Mouse (Mus musculus): ENCODE results near the gene Sf3a2. TPM values are rescaled to one million over a fixed set of nuclear protein-coding genes. Genes with fewer than 3 reads are reported as not detected.
A peak's percentile ranks its signal among the peaks of the same experiment; 100 is the strongest.

Gene Sf3a2
- polyA plus RNA-seq (2016; fragmentation: Nextera tagmentation; extraction: Ambion mirVana), result 77.1 and 89.4 TPM in 2 replicates

DNA sequence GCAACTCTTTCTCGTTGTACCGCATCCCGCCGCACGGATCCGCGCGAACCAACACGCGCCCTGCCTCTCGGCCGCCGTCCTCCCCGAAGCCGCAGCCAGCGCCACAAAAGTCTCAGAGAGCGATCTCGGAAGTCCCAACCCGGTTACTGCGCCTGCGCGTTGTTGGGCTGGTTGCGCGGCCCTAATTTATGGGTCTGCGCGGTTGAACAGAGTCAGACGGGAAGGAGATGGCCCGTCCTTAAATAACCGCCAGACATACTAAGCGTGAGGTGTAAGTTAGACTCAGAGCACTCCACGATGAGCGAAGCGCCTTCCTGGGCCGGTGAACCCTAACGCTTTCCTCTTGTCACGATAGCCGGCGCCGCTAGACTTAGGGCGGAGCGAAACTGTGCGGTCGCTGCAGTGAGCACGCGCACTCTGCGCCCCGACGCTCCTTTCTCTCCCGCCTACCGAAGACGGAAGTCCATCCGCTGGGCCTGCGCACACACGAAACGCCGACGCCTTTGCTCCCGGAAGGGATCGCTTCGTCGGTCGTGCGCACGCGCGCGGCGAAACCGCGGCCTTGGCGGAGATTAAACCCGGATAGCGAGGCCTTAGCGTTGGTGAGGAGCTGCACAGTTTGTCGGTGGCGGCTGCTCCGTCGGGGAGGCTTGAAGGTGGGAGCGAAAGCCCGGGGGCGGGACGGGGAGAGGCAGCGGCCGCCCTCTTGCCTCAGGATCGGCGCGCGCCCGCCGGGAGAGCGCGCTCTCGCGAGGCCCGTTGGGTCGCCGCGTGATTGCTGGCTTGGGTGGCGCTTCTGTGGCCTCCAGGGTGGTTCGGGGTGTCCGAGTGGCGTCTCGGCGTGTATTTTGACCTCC is at the start of gene Sf3a2, which contains the start of gene Plekhj1:
TSS of gene Sf3a2 (plus strand) at position 49 of the 857 bp plus-strand sequence.
TSS of gene Plekhj1 (minus strand) at position 477 of the 857 bp plus-strand sequence.
- H3K36me3 ChIP-seq (replicated peaks), result peaks cover 66% of the 10 kb centered on the region
- no peaks in the 10 kb centered on the region for H3K27me3 ChIP-seq
- peak within 1 kb of the TSS; percentile 98 for H3K9ac ChIP-seq
- ATAC-seq (ENCODE audit: low FRiP score), result peak; percentile 93
- H3K4me3 ChIP-seq (replicated peaks), result peak within 1 kb of the TSS; percentile 96
- H3K4me1 ChIP-seq, result peaks cover 33% of the 10 kb centered on the region
- H3K27ac ChIP-seq, result peak within 1 kb of the TSS; percentile 97
- H3K4me2 ChIP-seq, result peak within 1 kb of the TSS; percentile 89
- no peaks in the 10 kb centered on the region for H3K9me3 ChIP-seq
- WGBS, result under 1% methylated on average over 104 of the region's 104 CpGs

- Histone ChIP-seq H3K27me3 (no peaks in the 10 kb centered on the region), H3K36me3 (replicated peaks) (no peaks in the 10 kb centered on the region), H3K4me1 (peaks cover 13% of the 10 kb centered on the region), H3K4me2 (no peak overlapping the region), H3K9ac (no peak overlapping the region), H3K4me3 (replicated peaks) (no peak overlapping the region), H3K9me3 (no peaks in the 10 kb centered on the region), H3K27ac (no peak overlapping the region)
- ATAC-seq (ENCODE audit: low FRiP score), result no peak
- WGBS, result 9% methylated on average over 6 of the region's 6 CpGs
These were observed 49.4 kb upstream of the Sf3a2 start for GRCm38 (mm10) chr10:80748609-80749008.

- no peak for ATAC-seq (ENCODE audit: low FRiP score)
- H3K4me3 ChIP-seq (replicated peaks), result peak overlapping the region; percentile 14; the same call in 1 of the 2 replicates
- H3K27me3 ChIP-seq, result no peaks in the 10 kb centered on the region
- no peak overlapping the region for H3K9ac ChIP-seq
- H3K4me1 ChIP-seq, result peaks cover 20% of the 10 kb centered on the region
- 17% methylated on average over 16 of the region's 16 CpGs for WGBS
- H3K4me2 ChIP-seq, result peak overlapping the region; percentile 41
- H3K9me3 ChIP-seq, result no peaks in the 10 kb centered on the region
- H3K36me3 ChIP-seq (replicated peaks), result no peaks in the 10 kb centered on the region
- H3K27ac ChIP-seq, result no peak overlapping the region
These were observed 46.7 kb upstream of the Sf3a2 start for GRCm38 (mm10) chr10:80751188-80751832.

- no peak overlapping the region for H3K9ac ChIP-seq
- peak; percentile 40; the same call in 1 of the 2 replicates for ATAC-seq (ENCODE audit: low FRiP score)
- peak overlapping the region; percentile 41 for H3K4me2 ChIP-seq
- peaks cover 28% of the 10 kb centered on the region for H3K4me1 ChIP-seq
- H3K9me3 ChIP-seq, result no peaks in the 10 kb centered on the region
- H3K4me3 ChIP-seq (replicated peaks), result peak overlapping the region; percentile 14; the same call in 1 of the 2 replicates
- no peaks in the 10 kb centered on the region for H3K36me3 ChIP-seq (replicated peaks)
- H3K27ac ChIP-seq, result no peak overlapping the region
- WGBS, result 6% methylated on average over 6 of the region's 6 CpGs
- H3K27me3 ChIP-seq, result no peaks in the 10 kb centered on the region
These were observed 45.8 kb upstream of the Sf3a2 start for GRCm38 (mm10) chr10:80752079-80752625.

DNA sequence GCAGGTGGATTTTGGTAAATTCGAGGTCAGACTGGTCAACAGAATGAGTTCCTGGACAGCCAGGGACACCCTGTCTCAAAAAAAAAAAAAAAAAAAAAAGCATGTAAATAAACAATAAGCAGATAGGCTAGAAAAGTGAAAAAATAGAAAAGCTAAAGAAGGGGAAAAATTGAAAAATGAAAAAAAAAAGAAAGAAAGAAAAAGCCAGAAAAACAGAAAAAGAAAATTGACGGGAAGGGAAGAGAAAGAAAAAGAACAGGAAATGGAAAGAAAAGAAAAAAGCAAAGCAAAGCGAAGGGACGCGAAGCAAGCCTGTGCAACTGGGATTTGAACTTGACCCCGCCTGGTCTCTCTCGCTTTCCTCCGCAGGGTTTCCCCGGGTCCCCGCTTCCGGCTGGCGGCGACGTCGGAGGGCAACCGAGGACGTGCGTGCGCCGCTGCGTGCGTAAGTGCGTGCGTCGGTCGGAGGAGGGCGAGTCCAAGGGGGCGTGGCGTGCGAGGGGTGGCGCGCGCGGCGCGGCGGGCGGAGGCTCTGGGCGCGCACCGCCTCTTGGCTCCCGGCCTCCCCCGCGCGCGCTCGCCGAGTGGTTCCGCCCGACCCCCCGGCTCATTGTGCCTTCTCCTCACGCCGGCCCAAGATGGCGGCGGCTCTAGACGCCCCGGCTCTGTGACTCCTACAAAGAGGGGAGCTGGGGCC is 43.3 kb upstream of the Sf3a2 start, which contains the start of gene Dot1l:
TSS of gene Dot1l (plus strand) at position 613 of the 697 bp plus-strand sequence.
- peak within 1 kb of the TSS; percentile 98 for H3K9ac ChIP-seq
- peak within 1 kb of the TSS; percentile 99 for H3K4me3 ChIP-seq (replicated peaks)
- WGBS, result 2% methylated on average over 54 of the region's 57 CpGs
- no peaks in the 10 kb centered on the region; the same call in 1 of the 2 replicates for H3K36me3 ChIP-seq (replicated peaks)
- peak; percentile 91 for ATAC-seq (ENCODE audit: low FRiP score)
- H3K9me3 ChIP-seq, result no peaks in the 10 kb centered on the region
- H3K4me2 ChIP-seq, result peak within 1 kb of the TSS; percentile 98
- peak within 1 kb of the TSS; percentile 86 for H3K27ac ChIP-seq
- H3K4me1 ChIP-seq, result peaks cover 52% of the 10 kb centered on the region
- no peaks in the 10 kb centered on the region for H3K27me3 ChIP-seq

GRCm38 (mm10) chr10:80755291-80756015 is 42.5 kb upstream of the Sf3a2 start:
- H3K4me1 ChIP-seq, result peaks cover 53% of the 10 kb centered on the region
- peak overlapping the region; percentile 98 for H3K9ac ChIP-seq
- H3K4me2 ChIP-seq, result peak overlapping the region; percentile 98
- no peak for ATAC-seq (ENCODE audit: low FRiP score)
- under 1% methylated on average over 66 of the region's 75 CpGs for WGBS
- H3K27ac ChIP-seq, result peak overlapping the region; percentile 86
- no peaks in the 10 kb centered on the region; the same call in 1 of the 2 replicates for H3K36me3 ChIP-seq (replicated peaks)
- H3K27me3 ChIP-seq, result no peaks in the 10 kb centered on the region
- H3K9me3 ChIP-seq, result no peaks in the 10 kb centered on the region
- H3K4me3 ChIP-seq (replicated peaks), result peak overlapping the region; percentile 99

DNA sequence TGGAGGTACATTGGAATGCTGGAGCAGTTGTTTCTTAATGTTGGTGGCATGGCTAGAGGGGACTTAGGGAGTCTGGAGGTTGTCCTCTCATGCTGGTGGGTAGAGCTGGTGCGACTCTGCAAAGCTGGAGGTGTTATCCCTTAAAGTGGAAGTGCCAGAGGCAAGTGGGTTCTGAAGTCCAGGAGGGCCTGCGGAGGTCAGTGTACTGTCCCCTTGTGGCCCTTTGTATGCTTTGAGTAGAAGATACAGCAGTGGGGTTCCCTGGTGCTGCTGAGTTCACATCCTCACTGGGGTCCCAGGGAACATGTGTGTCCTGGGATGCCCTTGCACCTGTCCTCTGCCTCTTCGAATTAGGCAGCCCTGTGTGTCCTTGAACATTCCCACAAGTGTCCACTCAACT is 41.9 kb upstream of the Sf3a2 start:
- ATAC-seq (ENCODE audit: low FRiP score), result no peak
- no peaks in the 10 kb centered on the region for H3K9me3 ChIP-seq

DNA sequence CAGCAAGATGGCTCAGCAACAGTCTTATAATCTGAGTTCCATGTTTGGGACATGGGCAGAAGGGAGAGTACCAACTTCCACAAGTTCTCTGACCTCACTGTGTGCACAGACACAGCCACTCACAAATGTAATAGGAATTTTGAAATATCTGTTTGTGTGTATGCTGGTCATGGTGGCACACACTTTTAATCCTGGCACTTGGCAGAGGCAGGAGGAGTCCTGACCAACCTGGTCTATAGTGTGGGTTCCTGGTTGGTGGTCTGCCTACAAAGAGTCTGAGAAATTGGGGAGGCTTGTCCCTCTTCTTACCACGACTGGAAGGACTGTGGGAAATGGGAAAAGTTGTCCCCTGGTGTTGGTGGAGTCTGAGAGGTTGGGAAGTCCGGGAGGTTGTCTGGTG is 41.5 kb upstream of the Sf3a2 start:
- 63% methylated on average over 2 of the region's 2 CpGs for WGBS
- Histone ChIP-seq H3K4me2 (peak overlapping the region; percentile 98), H3K9ac (peak overlapping the region; percentile 98), H3K27me3 (no peaks in the 10 kb centered on the region), H3K27ac (no peak overlapping the region), H3K9me3 (no peaks in the 10 kb centered on the region), H3K36me3 (replicated peaks) (no peaks in the 10 kb centered on the region; the same call in 1 of the 2 replicates), H3K4me1 (peaks cover 59% of the 10 kb centered on the region), H3K4me3 (replicated peaks) (peak overlapping the region; percentile 99)
- no peak for ATAC-seq (ENCODE audit: low FRiP score)

More for the DNA sequence above, 41.9 kb upstream of the Sf3a2 start:
- no peak overlapping the region for H3K27ac ChIP-seq
- H3K36me3 ChIP-seq (replicated peaks), result no peaks in the 10 kb centered on the region; the same call in 1 of the 2 replicates
- peak overlapping the region; percentile 98 for H3K9ac ChIP-seq
- H3K4me2 ChIP-seq, result peak overlapping the region; percentile 98
- WGBS, result 30% methylated on average over 3 of the region's 3 CpGs
- peaks cover 60% of the 10 kb centered on the region for H3K4me1 ChIP-seq
- no peaks in the 10 kb centered on the region for H3K27me3 ChIP-seq
- H3K4me3 ChIP-seq (replicated peaks), result peak overlapping the region; percentile 99

DNA sequence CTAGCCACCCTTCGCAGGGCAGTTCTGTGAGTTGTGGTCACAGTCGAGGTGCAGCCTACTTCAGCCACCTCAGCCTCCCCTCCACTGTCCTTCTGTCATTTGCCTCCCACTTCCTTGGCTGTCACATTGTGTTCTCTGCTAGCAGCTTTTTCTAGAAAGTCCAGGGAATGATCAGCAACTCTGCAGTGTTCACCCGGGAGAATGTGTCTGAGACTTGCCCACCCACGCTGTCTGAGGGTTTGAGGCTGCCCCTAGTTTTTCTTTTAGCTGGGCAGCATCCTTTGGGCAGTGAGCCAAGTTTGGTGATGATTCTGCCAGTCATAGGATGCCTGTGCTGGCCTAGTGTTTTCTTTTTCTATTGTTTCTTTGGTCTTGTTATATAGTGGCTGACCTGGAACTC is 41.0 kb upstream of the Sf3a2 start:
- peak overlapping the region; percentile 21; the same call in 1 of the 2 replicates for H3K9ac ChIP-seq
- 83% methylated on average over 4 of the region's 4 CpGs for WGBS
- no peak for ATAC-seq (ENCODE audit: low FRiP score)
- no peaks in the 10 kb centered on the region for H3K27me3 ChIP-seq
- H3K4me1 ChIP-seq, result peaks cover 59% of the 10 kb centered on the region
- no peaks in the 10 kb centered on the region for H3K9me3 ChIP-seq
- H3K36me3 ChIP-seq (replicated peaks), result no peaks in the 10 kb centered on the region; the same call in 1 of the 2 replicates
- H3K4me2 ChIP-seq, result peak overlapping the region; percentile 98
- peak overlapping the region; percentile 99 for H3K4me3 ChIP-seq (replicated peaks)
- no peak overlapping the region for H3K27ac ChIP-seq

- Histone ChIP-seq H3K4me1 (peaks cover 53% of the 10 kb centered on the region), H3K27ac (no peak overlapping the region)
These were observed 40.3 kb upstream of the Sf3a2 start for GRCm38 (mm10) chr10:80757717-80758116.

GRCm38 (mm10) chr10:80758651-80759050 is 39.3 kb upstream of the Sf3a2 start:
- Histone ChIP-seq H3K36me3 (replicated peaks) (no peaks in the 10 kb centered on the region; the same call in 1 of the 2 replicates), H3K4me1 (peaks cover 53% of the 10 kb centered on the region), H3K27me3 (no peaks in the 10 kb centered on the region), H3K27ac (no peak overlapping the region), H3K9me3 (no peaks in the 10 kb centered on the region), H3K4me2 (no peak overlapping the region), H3K9ac (0 out of 2 replicates have a peak overlapping the region, but pooled peaks have one; percentile 8), H3K4me3 (replicated peaks) (no peak overlapping the region)
- WGBS, result 92% methylated on average over 7 of the region's 7 CpGs
- ATAC-seq (ENCODE audit: low FRiP score), result no peak

More at GRCm38 (mm10) chr10:80757717-80758116, 40.3 kb upstream of the Sf3a2 start:
- ATAC-seq (ENCODE audit: low FRiP score), result no peak
- H3K4me2 ChIP-seq, result 0 out of 2 replicates have a peak overlapping the region, but pooled peaks have one; percentile 98
- WGBS, result 41% methylated on average over 5 of the region's 5 CpGs
- no peaks in the 10 kb centered on the region; the same call in 1 of the 2 replicates for H3K36me3 ChIP-seq (replicated peaks)
- H3K9me3 ChIP-seq, result no peaks in the 10 kb centered on the region
- H3K9ac ChIP-seq, result 0 out of 2 replicates have a peak overlapping the region, but pooled peaks have one; percentile 27
- H3K27me3 ChIP-seq, result no peaks in the 10 kb centered on the region
- no peak overlapping the region for H3K4me3 ChIP-seq (replicated peaks)
